Mouse (Mus musculus) frontal cortex, postnatal 25 days (tissue): ENCODE measurements at regions not wholly inside any gene's neighbourhood (a gene's known extent, or its start where the extent isn't known, plus 50 kb on each side); places are given as distances from the start of the nearest gene placed in this dataset.

Experiments used
- DNase-seq, 2 experiments: peaks; one replicate each; pipeline ENCODE4 v3.0.0; 2022; ENCODE audit warnings: low spot score in 2 of 2

DNA sequence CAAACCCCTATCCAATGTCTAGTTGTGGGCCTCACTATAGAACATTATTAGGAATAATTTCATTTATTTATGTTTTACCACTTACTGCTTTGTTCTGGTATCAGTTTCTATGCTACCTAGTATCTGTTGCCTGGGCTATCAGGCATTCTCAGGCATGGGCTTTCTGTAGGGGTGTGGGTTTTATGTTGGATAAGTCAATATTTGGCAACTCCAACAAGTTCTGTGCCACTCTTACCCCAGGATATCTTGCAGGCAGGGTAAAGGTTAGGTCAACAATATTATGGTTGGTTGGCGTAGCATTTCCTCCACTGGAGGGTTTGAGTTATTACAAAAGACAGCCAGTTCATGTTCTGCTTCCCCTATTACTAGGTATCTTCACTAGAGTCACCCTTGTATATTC lies 65.8 kb downstream of the Smim10l1 start:
- DNase-seq, result no peak

DNA sequence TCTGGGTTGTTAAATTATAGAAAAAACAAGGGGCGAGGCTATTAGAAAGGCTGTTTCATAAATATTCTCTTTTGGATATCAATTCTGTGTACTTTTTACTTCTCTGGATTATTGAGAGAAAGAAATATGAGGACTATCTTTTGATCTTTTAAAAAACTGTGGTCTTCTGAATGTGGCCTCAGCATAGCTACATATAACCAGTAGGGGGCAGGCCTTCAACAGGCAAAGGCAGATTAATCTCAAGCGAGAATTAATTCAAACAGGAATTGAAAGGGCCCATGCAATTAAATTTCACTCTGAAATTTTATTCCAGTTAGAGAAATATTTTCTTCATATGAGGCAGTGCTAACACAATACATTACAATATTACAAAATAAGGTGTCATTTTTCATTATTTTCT lies 66.6 kb downstream of the Smim10l1 start:
- DNase-seq, result no peak

DNA sequence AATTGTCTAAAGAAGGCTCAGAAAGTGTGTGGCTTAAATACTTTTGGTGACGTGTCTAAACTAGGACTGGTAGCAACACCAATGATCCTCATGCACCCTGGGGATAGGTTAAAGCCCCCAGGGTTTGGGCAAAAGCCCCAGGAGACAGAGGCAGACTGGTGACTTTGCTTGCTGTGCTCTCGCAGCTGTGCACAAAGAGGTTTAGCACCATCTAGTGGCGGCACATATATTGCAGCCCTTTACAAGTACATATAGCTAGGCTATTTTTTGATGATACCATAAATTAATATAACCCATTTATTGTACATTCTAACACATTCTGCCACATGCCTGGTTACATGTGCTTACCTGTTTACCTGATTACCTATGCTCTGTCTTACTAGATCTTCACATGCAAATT lies 85.8 kb upstream of the 5530400C23Rik start:
- peak; percentile 9 to 39 for DNase-seq
